Mouse (Mus musculus): ENCODE measurements around the gene Acoxl.

- TF ChIP-seq POLR2A (IDR thresholded peaks at IDR 0.05; ENCODE audit: low read depth, low read length): no peak
- no peak for TF ChIP-seq CTCF (conservative IDR thresholded peaks at IDR 0.05; ENCODE audit: insufficient read depth, insufficient read length, low read depth, low read length)
Measured at GRCm38 (mm10) chr2:128143992-128144391, 305.3 kb downstream of the Acoxl start.
